Mouse (Mus musculus): ENCODE results near the gene Cplx2.

DNA sequence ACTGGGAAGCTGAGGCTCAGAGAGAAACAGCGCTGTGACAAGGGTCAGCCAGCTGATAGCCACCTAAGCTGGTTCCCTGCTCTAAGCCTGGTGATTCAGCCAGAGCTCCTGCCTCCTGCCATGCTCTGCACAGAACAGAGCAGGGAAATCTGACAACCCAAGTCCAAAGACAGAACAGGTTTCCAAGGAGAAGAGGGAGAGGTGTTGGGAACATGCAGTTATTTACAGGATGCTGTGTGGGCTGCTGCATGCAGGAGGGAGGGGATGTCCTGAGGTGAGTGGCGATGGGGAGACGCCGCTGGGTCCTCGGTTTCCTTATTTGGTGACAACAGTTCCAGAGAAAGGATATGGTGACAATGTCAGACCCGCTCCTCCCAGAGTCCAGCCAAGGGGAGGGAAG, 12.0 kb upstream of the Cplx2 start:
- TF ChIP-seq CTCF (IDR thresholded peaks at IDR 0.05; ENCODE audit: low read depth, low read length): no peak
- no peak for TF ChIP-seq EP300 (IDR thresholded peaks at IDR 0.05; ENCODE audit: insufficient read depth, low read depth, low read length)
